Mouse (Mus musculus) G1E (cell line): ENCODE measurements at regions not wholly inside any gene's neighbourhood (a gene's known extent, or its start where the extent isn't known, plus 50 kb on each side); places are given as distances from the start of the nearest gene placed in this dataset.

Experiments used
- CTCF ChIP-seq: IDR thresholded peaks from 2 replicates; pipeline ENCODE4 v1.5.1; 2012; ENCODE audit warnings: low read depth, low read length, inconsistent platforms, mixed read lengths
- GATA1 ChIP-seq: IDR thresholded peaks from 2 replicates; pipeline ENCODE4 v1.6.1; 2012; ENCODE audit warnings: borderline replicate concordance, low read length, inconsistent platforms, mixed read lengths
- GATA2 ChIP-seq: IDR thresholded peaks from 2 replicates; pipeline ENCODE4 v1.6.1; 2012; ENCODE audit warnings: low read depth, low read length, inconsistent platforms, borderline replicate concordance
- POLR2AphosphoS5 ChIP-seq: IDR thresholded peaks from 2 replicates; pipeline ENCODE4 v1.6.1; 2012; ENCODE audit warnings: low read depth, low read length, inconsistent platforms; ENCODE audit not compliant: insufficient replicate concordance
- TAL1 ChIP-seq: conservative IDR thresholded peaks from 2 replicates; pipeline ENCODE4 v1.6.1; 2012; ENCODE audit warnings: low read depth, low read length, inconsistent platforms, mixed read lengths

DNA sequence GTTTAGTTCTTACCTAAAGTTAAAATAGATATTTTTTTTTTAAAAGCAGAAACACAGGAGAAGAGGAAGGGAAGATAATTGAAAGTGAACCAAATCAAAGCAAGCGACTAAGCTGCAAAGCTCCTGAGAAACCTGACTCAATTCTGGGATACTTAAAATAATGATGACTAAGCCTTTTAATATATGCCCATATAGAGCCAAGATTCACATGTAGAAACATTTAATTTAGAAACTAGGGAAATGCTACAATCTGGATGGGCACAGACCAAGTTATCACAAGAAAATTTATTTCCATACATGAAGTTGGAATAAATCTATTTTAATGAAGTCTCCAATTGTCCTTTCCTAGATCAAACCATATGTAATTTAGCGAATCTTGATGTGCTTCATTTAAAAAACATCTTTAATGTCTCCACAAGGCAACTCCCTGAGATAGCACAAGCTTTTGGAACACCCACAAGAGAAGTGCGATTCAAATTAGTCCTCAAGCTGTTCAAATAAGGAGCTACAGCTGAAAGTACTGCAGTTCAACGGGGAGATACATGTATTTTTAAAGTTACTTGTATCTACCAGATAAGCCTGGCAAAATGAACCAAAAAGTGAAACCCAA, 386.7 kb downstream of the Car8 start:
- TF ChIP-seq CTCF (no peak), TAL1 (no peak), GATA1 (no peak), GATA2 (no peak), POLR2AphosphoS5 (no peak)
